Mouse (Mus musculus): ENCODE results near the gene Fat2.

GRCm38 (mm10) chr11:55365242-55365641 lies 28.9 kb upstream of the Fat2 start:
- TF ChIP-seq CTCF (IDR thresholded peaks at IDR 0.05; ENCODE audit: extremely low read depth, insufficient read depth, insufficient read length, insufficient replicate concordance) (no peak), POLR2A (IDR thresholded peaks at IDR 0.05; ENCODE audit: low read depth, low read length) (no peak)

Measured in spleen, adult 2 months (tissue).